Mouse (Mus musculus) left cerebral cortex, adult 8-10 months (tissue): ENCODE data around the gene Cntln. TPM values are rescaled to one million over a fixed set of nuclear protein-coding genes. Genes with fewer than 3 reads are reported as not detected.

Experiments
- DNase-seq, 2 experiments: peaks; one replicate each; pipeline ENCODE4 v3.0.0; 2022; ENCODE audit warnings: low spot score in 2 of 2
- total RNA-seq, 4 experiments: library from RNA; stranded (reverse); gene quantifications; 2 replicates each; pipeline ENCODE4 v1.2.4; 2022

Cntln gene
- total RNA-seq, 4 experiments from 2014 or later, result 9.4 to 10.5 (median 10.1) TPM

- no peak for DNase-seq
Observed at GRCm38 (mm10) chr4:85049933-85050553, 165.9 kb downstream of the Cntln start.

- no peak for DNase-seq
Observed at GRCm38 (mm10) chr4:85054616-85055015, 170.5 kb downstream of the Cntln start.

- DNase-seq, result no peak
Observed at GRCm38 (mm10) chr4:85059598-85059997, 175.5 kb downstream of the Cntln start.

- DNase-seq, result no peak
Observed at GRCm38 (mm10) chr4:85061676-85062075, 177.6 kb downstream of the Cntln start.

- DNase-seq, result no peak
Observed at GRCm38 (mm10) chr4:85096033-85096432, 211.9 kb downstream of the Cntln start.

- DNase-seq, result no peak
Observed at GRCm38 (mm10) chr4:85096682-85097081, 212.6 kb downstream of the Cntln start.

GRCm38 (mm10) chr4:85102168-85102567 is 218.1 kb downstream of the Cntln start:
- no peak for DNase-seq

- DNase-seq, result no peak
Observed at GRCm38 (mm10) chr4:85106416-85106815, 222.3 kb downstream of the Cntln start.

- no peak for DNase-seq
Observed at GRCm38 (mm10) chr4:85106961-85107360, 222.9 kb downstream of the Cntln start.

GRCm38 (mm10) chr4:85120271-85120670 is 236.2 kb downstream of the Cntln start:
- DNase-seq, result no peak

- no peak for DNase-seq
Observed at GRCm38 (mm10) chr4:85149726-85150125, 265.6 kb downstream of the Cntln start.

- DNase-seq, result no peak
Observed at GRCm38 (mm10) chr4:85151881-85152280, 267.8 kb downstream of the Cntln start.

- no peak for DNase-seq
Observed at GRCm38 (mm10) chr4:85154361-85154760, 270.3 kb downstream of the Cntln start.

GRCm38 (mm10) chr4:85161156-85161555 is 277.0 kb downstream of the Cntln start:
- DNase-seq, result no peak

- DNase-seq, result peak in 1 of 2 experiments; percentile 36
Observed at GRCm38 (mm10) chr4:85162468-85163312, 278.6 kb downstream of the Cntln start.

- DNase-seq, result no peak
Observed at GRCm38 (mm10) chr4:85163313-85163615, 279.2 kb downstream of the Cntln start.

GRCm38 (mm10) chr4:85168001-85168400 is 283.9 kb downstream of the Cntln start:
- DNase-seq, result no peak

- peak; percentile 17 to 73 for DNase-seq
Observed at GRCm38 (mm10) chr4:85175466-85175865, 291.4 kb downstream of the Cntln start.

GRCm38 (mm10) chr4:85178394-85179051 is 294.4 kb downstream of the Cntln start:
- DNase-seq, result no peak
